Mouse (Mus musculus) frontal cortex, postnatal 14 days (tissue): ENCODE measurements around the gene Vars2.

Experiments used
- DNase-seq, 2 experiments: peaks; one replicate each; pipeline ENCODE4 v3.0.0; 2022; ENCODE audit warnings: low spot score in 2 of 2

Vars2 gene

DNA sequence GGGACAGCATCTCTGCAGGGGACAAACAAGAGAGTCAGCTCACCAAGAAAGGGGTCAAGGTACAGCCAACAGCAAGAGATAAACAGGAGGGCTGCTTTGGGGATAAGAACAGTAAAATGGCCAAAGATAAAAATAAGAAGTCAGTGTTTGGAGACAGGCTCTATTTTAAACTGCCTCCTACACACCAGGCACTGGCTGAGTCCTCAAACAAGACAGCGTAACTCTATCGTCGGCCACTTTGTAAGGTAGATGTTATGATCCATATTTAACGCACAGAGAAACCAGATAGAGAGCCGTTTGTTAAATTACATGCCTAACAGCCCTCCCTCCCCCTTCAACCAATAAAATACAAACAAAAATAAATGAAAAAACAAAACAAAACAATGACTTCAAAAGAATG, 26.5 kb upstream of the Vars2 start:
- no peak for DNase-seq

DNA sequence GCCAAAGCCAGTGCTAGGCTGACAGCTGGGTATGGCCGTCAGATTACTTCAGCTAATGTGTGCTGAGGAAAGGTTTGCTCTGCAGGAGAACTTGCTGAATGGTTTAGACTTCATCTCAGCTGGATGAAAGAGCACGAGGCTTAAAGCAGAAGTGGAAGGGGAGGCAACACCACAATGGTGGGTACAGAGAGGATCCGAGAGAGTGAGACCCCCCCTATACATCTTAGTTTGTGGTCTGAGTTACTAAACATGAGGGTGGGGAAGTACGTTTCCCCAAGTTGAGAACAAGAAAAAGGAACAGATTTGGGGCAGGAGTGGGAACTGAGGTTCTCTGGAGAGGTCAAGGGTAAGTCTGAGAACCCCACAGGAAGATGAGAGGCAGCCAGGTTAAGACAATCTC, 25.0 kb upstream of the Vars2 start:
- no peak for DNase-seq

DNA sequence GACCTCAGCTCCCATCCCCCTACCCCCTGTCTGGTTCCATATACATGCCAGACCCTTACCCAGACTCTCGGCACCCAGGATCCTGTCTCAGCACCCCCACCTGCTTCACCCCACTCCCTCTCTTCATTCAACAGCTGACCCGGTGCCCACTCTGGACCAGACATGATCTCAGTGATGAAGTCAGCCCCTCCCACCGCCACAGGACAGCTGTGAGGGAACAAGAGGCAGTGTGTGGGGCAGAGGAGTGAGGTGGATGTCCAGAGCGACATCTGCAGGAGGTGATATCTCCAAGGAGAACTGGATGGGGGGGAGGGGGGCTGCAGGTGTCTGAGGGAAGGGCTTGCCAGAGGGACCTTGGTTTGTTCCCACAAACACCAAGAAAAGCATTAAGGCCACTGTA, 24.4 kb upstream of the Vars2 start:
- no peak for DNase-seq

DNA sequence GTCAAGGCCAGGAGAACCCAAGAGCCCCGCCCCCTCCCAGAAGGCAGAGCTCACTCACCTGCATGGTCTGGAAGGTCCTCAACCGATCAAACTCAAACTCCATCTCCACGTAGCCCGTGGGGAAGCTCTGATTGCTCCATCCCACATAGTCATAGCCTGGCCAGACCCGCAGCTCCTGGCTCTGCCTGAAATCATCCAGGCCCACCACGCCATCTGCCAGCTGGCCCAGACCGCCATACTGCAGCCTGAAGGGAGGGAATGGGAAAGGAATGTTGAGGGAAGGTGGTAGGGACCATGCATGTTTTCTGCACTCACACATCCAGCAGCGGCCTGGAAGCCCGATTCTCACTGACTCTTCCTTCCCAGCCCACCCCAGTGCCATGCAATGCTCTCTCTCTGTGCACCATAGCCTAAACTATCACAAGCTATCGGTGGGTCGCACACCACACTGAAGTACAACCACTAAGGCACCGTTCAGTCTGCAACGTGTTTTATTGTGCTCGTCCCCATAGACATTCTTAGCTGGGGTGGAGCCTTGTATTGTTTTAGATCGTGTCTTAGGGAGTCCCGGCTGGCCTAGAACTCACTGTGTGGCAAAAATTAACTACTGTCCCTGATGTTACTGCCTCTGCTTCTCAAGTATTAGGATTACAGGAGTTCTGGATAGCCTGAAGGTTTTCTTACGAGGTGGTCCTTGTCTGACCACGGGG, 22.7 kb upstream of the Vars2 start:
- DNase-seq: no peak

GRCm38 (mm10) chr17:35688347-35689175, 21.2 kb upstream of the Vars2 start:
- DNase-seq: no peak

- no peak for DNase-seq
These were observed 17.7 kb upstream of the Vars2 start for GRCm38 (mm10) chr17:35685061-35685460.

DNA sequence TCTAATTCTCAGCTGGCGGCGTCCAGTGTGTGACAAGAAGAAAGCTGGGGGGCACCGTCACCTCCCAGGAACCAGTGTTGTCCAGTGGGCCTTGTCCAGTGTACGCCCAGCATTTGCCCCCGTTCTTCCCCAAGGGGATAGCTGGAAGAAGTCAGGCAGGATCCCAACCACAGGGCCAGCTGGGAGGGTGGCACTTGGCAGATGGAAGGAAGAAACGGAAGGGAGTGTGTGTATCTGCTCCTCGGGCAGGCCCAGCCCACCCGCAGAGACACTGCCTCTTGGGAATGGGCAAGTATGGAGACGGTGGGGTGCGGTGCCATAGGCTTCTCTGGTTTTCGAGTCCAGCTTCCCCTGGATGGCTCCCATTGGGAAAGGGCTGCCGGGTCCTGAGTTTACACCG, 14.6 kb upstream of the Vars2 start:
- DNase-seq: no peak

DNA sequence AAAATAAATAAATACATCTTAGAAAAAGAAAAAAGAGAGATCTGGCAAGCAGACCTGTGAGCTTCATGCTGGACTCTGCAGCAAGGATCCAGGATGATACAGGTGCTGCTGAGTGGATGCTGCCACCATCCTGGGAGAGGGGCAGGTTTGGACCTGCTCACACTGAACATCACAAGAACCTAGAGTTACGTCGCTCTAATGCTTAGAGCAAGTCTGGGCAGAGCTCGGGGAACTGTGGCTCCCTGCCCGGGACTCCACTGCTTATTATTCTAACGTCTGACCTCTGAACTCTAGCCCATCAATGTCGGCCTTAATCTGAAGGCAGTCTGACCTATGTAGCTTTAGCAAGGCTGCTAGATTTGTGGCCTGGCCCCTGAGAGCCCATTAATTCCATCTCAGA, 13.2 kb upstream of the Vars2 start:
- DNase-seq: no peak

DNA sequence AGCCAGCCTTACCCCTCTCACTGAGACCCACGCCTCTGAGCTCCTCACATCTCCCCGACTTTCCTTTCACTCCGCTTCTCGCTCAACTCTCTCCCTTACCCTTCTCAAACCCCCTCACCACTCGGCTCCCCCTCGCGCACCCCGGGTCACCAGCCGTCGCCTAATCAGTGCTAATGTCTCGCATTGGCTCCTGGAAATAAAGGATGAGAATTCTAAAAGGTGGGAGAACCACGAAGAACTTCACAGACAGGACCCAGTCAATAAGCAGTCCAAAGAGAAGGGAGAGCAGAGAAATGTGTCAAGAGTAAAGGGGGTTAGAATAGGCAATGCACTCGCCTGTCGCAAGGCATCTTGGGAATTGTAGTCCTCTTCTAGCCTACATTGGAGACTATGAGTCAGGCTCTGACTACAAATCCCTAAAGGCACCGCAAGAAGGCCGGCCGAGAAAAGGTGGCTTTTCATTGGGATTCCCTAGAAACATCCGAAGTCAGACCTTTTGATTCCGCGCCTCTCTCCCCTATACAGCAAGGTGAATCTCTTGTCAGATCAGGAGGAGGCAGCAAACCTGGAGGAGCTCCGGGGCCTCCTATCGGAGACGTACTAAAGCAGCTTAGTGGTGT, 6.1 kb upstream of the Vars2 start, which contains the start of gene Gtf2h4:
Gtf2h4 (minus strand) TSS at position 324 of the 620 bp plus-strand sequence.
- DNase-seq: peak; percentile 82 to 85

DNA sequence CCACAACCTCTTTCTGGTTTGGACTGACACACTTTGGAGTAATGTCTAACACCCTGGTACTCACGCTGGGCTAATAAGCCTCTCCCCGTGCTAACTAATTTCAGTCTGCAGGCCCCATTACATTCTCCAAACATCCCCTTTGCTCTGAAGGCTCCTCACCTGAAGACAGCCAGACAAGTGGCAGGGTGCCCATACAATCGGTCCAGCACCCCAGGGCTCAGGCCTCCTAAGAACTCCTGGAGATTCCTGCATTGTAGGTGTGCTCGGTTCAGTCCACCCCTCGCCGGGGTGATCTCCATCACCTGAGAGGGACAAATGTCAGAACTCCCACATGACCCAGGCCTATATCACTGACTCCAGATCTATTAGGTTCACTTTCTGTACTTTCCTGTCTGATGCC, 5.1 kb upstream of the Vars2 start:
- DNase-seq: no peak

- no peak for DNase-seq
These were observed 4.5 kb upstream of the Vars2 start for GRCm38 (mm10) chr17:35671846-35672245.

GRCm38 (mm10) chr17:35669731-35670130, 2.3 kb upstream of the Vars2 start:
- DNase-seq: no peak

DNA sequence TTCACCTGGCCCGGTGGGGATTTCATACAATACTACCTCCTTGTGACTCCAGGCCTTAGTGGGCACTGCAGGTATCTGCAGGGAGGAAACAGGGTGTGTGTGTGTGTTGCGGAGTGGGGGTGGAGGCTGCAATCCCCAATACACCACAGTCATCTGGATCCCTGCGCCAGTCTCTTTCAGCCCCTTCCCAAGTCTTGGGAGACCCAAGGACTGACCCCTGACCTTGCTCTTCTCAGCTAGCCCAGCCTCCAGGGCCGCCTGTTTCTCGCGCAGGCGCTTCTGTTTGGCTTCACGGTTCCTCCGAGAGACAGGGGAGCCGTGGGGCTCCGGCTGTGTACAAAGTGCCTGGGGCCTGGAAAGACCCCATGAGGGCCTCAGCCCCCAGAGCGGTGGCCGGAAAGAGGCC, 538 bp downstream of the Vars2 start:
- DNase-seq: peak in 1 of 2 experiments; percentile 36

DNA sequence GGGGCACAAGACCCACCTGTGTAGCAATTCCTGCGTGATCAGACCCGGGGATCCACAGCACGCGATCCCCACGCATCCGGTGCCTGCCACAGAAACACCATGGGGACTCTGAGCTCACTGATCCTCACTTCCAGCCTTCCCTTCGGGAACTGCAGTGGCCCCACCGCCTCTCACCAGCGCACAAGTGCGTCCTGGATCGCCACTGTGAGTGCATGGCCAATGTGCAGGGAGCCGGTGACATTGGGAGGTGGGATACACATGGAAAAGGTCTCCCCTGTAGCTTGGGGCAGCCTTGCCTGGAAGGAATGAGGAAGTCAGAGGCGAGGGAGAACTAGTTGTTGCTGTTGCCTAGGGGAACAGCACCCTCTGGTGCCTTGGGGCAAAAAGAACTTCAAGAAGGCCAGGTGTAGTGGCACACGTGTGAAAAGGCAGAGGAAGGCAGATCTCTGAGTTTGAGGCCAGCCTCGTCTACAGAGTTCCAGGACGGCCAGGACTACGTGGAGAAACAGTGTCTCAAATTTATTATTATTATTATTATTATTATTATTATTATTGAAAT, 1.4 kb downstream of the Vars2 start:
- DNase-seq: no peak

- DNase-seq: no peak
These were observed 14.3 kb downstream of the Vars2 start for GRCm38 (mm10) chr17:35653086-35653485.

DNA sequence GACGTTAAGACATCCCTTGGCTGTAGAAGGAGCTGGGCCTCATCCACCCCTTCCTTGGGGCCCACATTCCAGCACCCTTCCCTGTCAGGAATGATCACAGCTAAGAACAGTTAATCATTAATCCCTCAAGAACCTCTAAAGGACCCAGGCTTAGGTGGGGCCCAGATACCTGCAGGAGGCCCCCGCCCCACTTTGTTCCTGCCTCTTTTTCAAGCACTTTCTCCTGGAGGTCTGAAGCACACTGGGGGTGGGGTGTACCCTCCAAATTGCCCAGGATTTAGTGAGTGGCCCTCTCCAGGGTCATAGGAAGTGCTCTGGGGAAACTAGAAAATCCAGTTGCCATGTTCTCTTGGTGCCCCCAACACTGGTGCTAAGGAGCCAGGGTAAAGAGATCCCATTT, 18.0 kb downstream of the Vars2 start:
- DNase-seq: no peak

DNA sequence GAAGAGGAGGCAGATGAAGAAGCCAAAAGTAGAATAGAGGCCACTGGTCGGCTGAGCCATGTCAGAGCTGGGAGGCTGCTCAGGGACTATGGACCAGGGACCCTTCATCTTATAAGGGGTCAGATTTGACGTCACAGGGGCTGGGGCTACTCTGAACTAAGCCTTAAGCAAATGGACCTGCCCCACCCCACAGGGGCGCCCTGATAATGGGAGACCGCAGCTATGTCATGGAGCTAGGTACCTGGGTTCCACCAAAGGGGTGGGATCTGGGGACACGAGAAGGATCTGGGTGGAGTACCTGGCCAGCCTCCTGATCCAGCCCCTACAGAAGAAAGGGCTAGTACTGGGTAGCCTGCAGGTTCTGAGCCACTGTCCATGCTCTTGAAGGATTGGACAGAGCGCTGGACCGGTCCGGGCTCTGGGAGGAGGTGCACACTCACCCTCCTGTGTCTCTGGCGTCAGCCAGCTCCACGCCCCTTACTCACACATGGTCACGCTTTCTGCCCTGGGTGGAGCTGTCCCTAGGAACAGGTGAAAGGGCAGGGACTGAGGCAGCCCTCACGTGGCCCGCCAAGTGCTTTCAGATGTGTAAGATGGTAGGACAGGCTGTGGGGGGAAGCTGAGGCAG, 23.7 kb downstream of the Vars2 start, which contains the start of gene Mucl3:
Mucl3 (minus strand) TSS at position 87 of the 628 bp plus-strand sequence.
- no peak for DNase-seq

DNA sequence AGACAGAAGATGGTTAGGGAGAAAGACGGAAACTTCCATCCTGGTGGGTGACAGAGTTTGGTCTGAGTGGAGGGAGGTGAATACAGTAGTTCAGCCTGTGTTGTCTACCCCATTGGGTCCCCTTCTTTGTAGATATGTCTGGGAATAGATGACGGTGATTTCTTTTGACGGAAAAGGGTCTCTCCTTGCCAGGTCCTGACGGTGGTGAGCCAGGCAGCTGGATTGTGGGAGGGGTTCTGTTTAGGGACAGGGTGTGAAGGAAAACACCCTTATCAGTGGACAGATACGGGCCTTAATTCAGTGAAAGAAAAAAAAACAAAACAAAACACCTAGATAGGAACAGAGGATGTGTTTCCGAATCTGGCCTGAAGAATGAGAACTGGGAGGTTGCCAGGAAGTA, 28.0 kb downstream of the Vars2 start:
- no peak for DNase-seq

- peak; percentile 39 to 42 for DNase-seq
These were observed 28.8 kb downstream of the Vars2 start for GRCm38 (mm10) chr17:35638475-35639190.

- DNase-seq: no peak
These were observed 31.0 kb downstream of the Vars2 start for GRCm38 (mm10) chr17:35636363-35636762.

- peak; percentile 66 to 72 for DNase-seq
These were observed 31.7 kb downstream of the Vars2 start for GRCm38 (mm10) chr17:35635699-35636111.
